Mouse (Mus musculus): ENCODE results near the gene Dnmt3b. TPM values are rescaled to one million over a fixed set of nuclear protein-coding genes. Genes with fewer than 3 reads are reported as not detected.
"Not testable (repeated sequence)": the region's sequence is repeated elsewhere in the genome, so short reads cannot be mapped to it uniquely, and the experiment has no call there.

Dnmt3b gene
- total and polyA plus RNA-seq, 3 experiments = 11.6 to 17.5 TPM; not detected in 1

- H3K79me2 ChIP-seq (ENCODE audit: control insufficient read depth, insufficient read depth, low read length, poor library complexity); H3K9ac ChIP-seq (ENCODE audit: control insufficient read depth, low read depth, low read length, poor library complexity, severe bottlenecking); H3K36me3 ChIP-seq (ENCODE audit: control insufficient read depth in 1 of 2, insufficient read depth in 2 of 2, low read length in 2 of 2); H3K4me3 ChIP-seq (ENCODE audit: control insufficient read depth in 1 of 2, insufficient read depth in 1 of 2, low read depth in 2 of 2, low read length in 2 of 2); H3K9me3 ChIP-seq (replicated peaks; ENCODE audit: insufficient read depth, low read length); DNase-seq (ENCODE audit: low read depth, low spot score); H3K27me3 ChIP-seq (ENCODE audit: control insufficient read depth in 1 of 2, insufficient read depth in 2 of 2, low read length in 2 of 2): not testable (repeated sequence)
- 0 out of 4 replicates have a peak, but pooled peaks of 1 of the 2 experiments have one; percentile 11 for TF ChIP-seq EP300 (IDR thresholded peaks at IDR 0.05; ENCODE audit: low read depth in 1 of 2, low read length in 2 of 2)
- TF ChIP-seq TCF12 (IDR thresholded peaks at IDR 0.05; ENCODE audit: low read depth, low read length) = 0 out of 2 replicates have a peak, but pooled peaks have one; percentile 24
- TF ChIP-seq ETS1 (IDR thresholded peaks at IDR 0.05; ENCODE audit: low read depth, low read length) = 0 out of 2 replicates have a peak, but pooled peaks have one; percentile 21
- peak; percentile 9; the same call in 1 of the 2 replicates for TF ChIP-seq GATA1 (IDR thresholded peaks at IDR 0.05; ENCODE audit: low read depth, low read length)
- H3K4me1 ChIP-seq (ENCODE audit: control insufficient read depth in 1 of 2, insufficient read depth in 2 of 2, low read length in 2 of 2) = peaks cover 5 to 12% of the 10 kb centered on the region in 2 experiments
- H3K27ac ChIP-seq (ENCODE audit: control insufficient read depth, low read depth, low read length) = peak overlapping the region; percentile 44
Observed at GRCm38 (mm10) chr2:153717861-153718260, 68.6 kb downstream of the Dnmt3b start.

GRCm38 (mm10) chr2:153723098-153723497, 73.8 kb downstream of the Dnmt3b start:
- DNase-seq (ENCODE audit: low read depth, low spot score) = no peak
- Histone ChIP-seq H3K4me3 (ENCODE audit: control insufficient read depth in 1 of 2, insufficient read depth in 1 of 2, low read depth in 2 of 2, low read length in 2 of 2) (no peak overlapping the region), H3K27me3 (ENCODE audit: control insufficient read depth in 1 of 2, insufficient read depth in 2 of 2, low read length in 2 of 2) (no peaks in the 10 kb centered on the region), H3K79me2 (ENCODE audit: control insufficient read depth, insufficient read depth, low read length, poor library complexity) (no peaks in the 10 kb centered on the region), H3K9ac (ENCODE audit: control insufficient read depth, low read depth, low read length, poor library complexity, severe bottlenecking) (no peak overlapping the region), H3K4me1 (ENCODE audit: control insufficient read depth in 1 of 2, insufficient read depth in 2 of 2, low read length in 2 of 2) (peaks cover 6 to 23% of the 10 kb centered on the region in 2 experiments), H3K36me3 (ENCODE audit: control insufficient read depth in 1 of 2, insufficient read depth in 2 of 2, low read length in 2 of 2) (peaks cover 0 to 13% of the 10 kb centered on the region in 2 experiments; a peak in 2 of 4 replicates), H3K9me3 (replicated peaks; ENCODE audit: insufficient read depth, low read length) (no peaks in the 10 kb centered on the region), H3K27ac (ENCODE audit: control insufficient read depth, low read depth, low read length) (no peak overlapping the region)
- no peak for TF ChIP-seq MYC (IDR thresholded peaks at IDR 0.05; ENCODE audit: low read depth, low read length)
- no peak for TF ChIP-seq MEF2A (IDR thresholded peaks at IDR 0.05; ENCODE audit: extremely low read depth, insufficient replicate concordance, low read depth, low read length, poor library complexity, severe bottlenecking)
- no peak for TF ChIP-seq UBTF (IDR thresholded peaks at IDR 0.05; ENCODE audit: borderline replicate concordance, insufficient read depth, low read depth, low read length)
- TF ChIP-seq BHLHE40 (IDR thresholded peaks at IDR 0.05; ENCODE audit: borderline replicate concordance, low read depth, low read length) = no peak
- TF ChIP-seq NRF1 (IDR thresholded peaks at IDR 0.05; ENCODE audit: insufficient read depth, low read depth, low read length, poor library complexity, severe bottlenecking) = no peak
- TF ChIP-seq ETS1 (IDR thresholded peaks at IDR 0.05; ENCODE audit: low read depth, low read length) = no peak
- no peak for TF ChIP-seq ELF1 (IDR thresholded peaks at IDR 0.05; ENCODE audit: low read depth, low read length)
- TF ChIP-seq MAZ (IDR thresholded peaks at IDR 0.05; ENCODE audit: low read depth, low read length) = no peak

- H3K27me3 ChIP-seq (ENCODE audit: control insufficient read depth in 1 of 2, insufficient read depth in 2 of 2, low read length in 2 of 2) = no peaks in the 10 kb centered on the region
- H3K27ac ChIP-seq (ENCODE audit: control insufficient read depth, low read depth, low read length) = peak overlapping the region; percentile 85
- no peak overlapping the region for H3K4me3 ChIP-seq (ENCODE audit: control insufficient read depth in 1 of 2, insufficient read depth in 1 of 2, low read depth in 2 of 2, low read length in 2 of 2)
- peaks cover 5 to 19% of the 10 kb centered on the region in 2 experiments for H3K4me1 ChIP-seq (ENCODE audit: control insufficient read depth in 1 of 2, insufficient read depth in 2 of 2, low read length in 2 of 2)
- no peaks in the 10 kb centered on the region for H3K79me2 ChIP-seq (ENCODE audit: control insufficient read depth, insufficient read depth, low read length, poor library complexity)
- DNase-seq (ENCODE audit: low read depth, low spot score) = peak; percentile 75
- peak overlapping the region; percentile 27; the same call in 1 of the 2 replicates for H3K9ac ChIP-seq (ENCODE audit: control insufficient read depth, low read depth, low read length, poor library complexity, severe bottlenecking)
- H3K9me3 ChIP-seq (replicated peaks; ENCODE audit: insufficient read depth, low read length) = no peaks in the 10 kb centered on the region
- peaks cover 0 to 11% of the 10 kb centered on the region in 2 experiments; a peak in 2 of 4 replicates for H3K36me3 ChIP-seq (ENCODE audit: control insufficient read depth in 1 of 2, insufficient read depth in 2 of 2, low read length in 2 of 2)
- TF ChIP-seq MEF2A (IDR thresholded peaks at IDR 0.05; ENCODE audit: extremely low read depth, insufficient replicate concordance, low read depth, low read length, poor library complexity, severe bottlenecking) (no peak), TCF12 (IDR thresholded peaks at IDR 0.05; ENCODE audit: low read depth, low read length) (0 out of 2 replicates have a peak, but pooled peaks have one; percentile 19), RCOR1 (IDR thresholded peaks at IDR 0.05; ENCODE audit: low read depth, low read length) (0 out of 2 replicates have a peak, but pooled peaks have one; percentile 25), KAT2A (conservative IDR thresholded peaks at IDR 0.05; ENCODE audit: low read depth, low read length) (no peak), MYC (IDR thresholded peaks at IDR 0.05; ENCODE audit: low read depth, low read length) (0 out of 2 replicates have a peak, but pooled peaks have one; percentile 21), JUND (IDR thresholded peaks at IDR 0.05; ENCODE audit: low read depth, low read length) (no peak), EP300 (IDR thresholded peaks at IDR 0.05; ENCODE audit: low read depth in 1 of 2, low read length in 2 of 2) (peak; percentile 64 to 77; a peak in 3 of 4 replicates), ETS1 (IDR thresholded peaks at IDR 0.05; ENCODE audit: low read depth, low read length) (peak; percentile 66; the same call in 1 of the 2 replicates), CTCF (IDR thresholded peaks at IDR 0.05 in 2 of 3, conservative IDR thresholded peaks at IDR 0.05 in 1 of 3; ENCODE audit: control insufficient read depth in 1 of 3, insufficient read depth in 1 of 3, low read depth in 2 of 3, low read length in 3 of 3, poor library complexity in 1 of 3, severe bottlenecking in 1 of 3) (no peak), SMC3 (IDR thresholded peaks at IDR 0.05; ENCODE audit: low read depth, low read length) (no peak), MXI1 (IDR thresholded peaks at IDR 0.05; ENCODE audit: low read depth, low read length) (no peak), TBP (IDR thresholded peaks at IDR 0.05; ENCODE audit: low read depth, low read length) (peak; percentile 27; the same call in 1 of the 2 replicates), GATA1 (IDR thresholded peaks at IDR 0.05; ENCODE audit: low read depth, low read length) (peak; percentile 88), MYB (IDR thresholded peaks at IDR 0.05; ENCODE audit: low read depth, low read length) (no peak), TAL1 (IDR thresholded peaks at IDR 0.05; ENCODE audit: low read length) (peak; percentile 66), SIN3A (IDR thresholded peaks at IDR 0.05; ENCODE audit: low read length) (peak; percentile 40; the same call in 1 of the 2 replicates), ZKSCAN1 (IDR thresholded peaks at IDR 0.05; ENCODE audit: low read depth, low read length) (no peak)
Observed at GRCm38 (mm10) chr2:153724424-153724823, 75.2 kb downstream of the Dnmt3b start.

Measured in MEL (cell line).